Mouse (Mus musculus): ENCODE results near the gene Rec8. TPM values are rescaled to one million over a fixed set of nuclear protein-coding genes. Genes with fewer than 3 reads are reported as not detected.

The Rec8 gene
- total and polyA plus RNA-seq, 2 experiments from 2014 or later, result 12.2 to 12.8 TPM

DNA sequence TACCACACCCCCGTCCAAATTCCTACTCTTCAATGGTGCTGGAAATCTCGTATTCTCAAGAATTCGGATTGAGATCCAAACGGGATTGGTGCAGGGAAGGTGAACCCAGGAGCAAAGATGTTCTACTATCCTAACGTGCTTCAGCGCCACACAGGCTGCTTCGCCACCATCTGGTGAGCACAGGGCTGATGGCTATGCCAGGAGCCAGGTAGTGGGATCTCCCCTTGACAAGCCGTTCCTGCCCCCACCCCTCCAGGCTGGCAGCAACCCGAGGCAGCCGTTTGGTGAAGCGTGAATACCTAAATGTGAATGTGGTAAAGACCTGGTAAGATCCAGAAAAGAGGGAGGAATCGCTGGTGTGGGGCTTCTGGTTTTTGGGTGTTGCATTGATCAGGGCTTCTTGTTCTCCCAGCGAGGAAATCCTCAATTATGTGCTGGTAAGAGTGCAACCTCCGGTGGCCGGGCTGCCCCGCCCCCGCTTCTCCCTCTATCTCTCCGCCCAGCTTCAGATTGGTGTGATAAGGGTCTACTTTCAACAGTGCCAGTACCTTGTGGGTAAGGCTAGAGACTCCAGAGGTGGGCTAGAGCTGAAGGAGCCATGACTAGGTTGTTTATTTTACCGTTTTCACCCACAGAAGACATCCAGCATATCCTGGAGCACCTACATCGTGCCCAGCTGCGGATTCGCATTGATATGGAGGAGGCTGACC, 804 bp downstream of the Rec8 start:
- DNase-seq (ENCODE audit: low spot score) (peak; percentile 24), ATAC-seq (peak; percentile 47; the same call in 1 of the 2 replicates)
- H3K4me3 ChIP-seq (ENCODE audit: low read length), result peak overlapping the region; percentile 21
- H3K36me3 ChIP-seq (ENCODE audit: insufficient read depth, low read length), result no peaks in the 10 kb centered on the region
- H3K9me3 ChIP-seq (ENCODE audit: low read length), result no peaks in the 10 kb centered on the region
- H3K4me1 ChIP-seq (ENCODE audit: insufficient read depth, low read length), result no peaks in the 10 kb centered on the region
- peak overlapping the region; percentile 48; the same call in 1 of the 2 replicates for H3K27ac ChIP-seq
- H3K9ac ChIP-seq (replicated peaks; ENCODE audit: low read length), result peak overlapping the region; percentile 30; the same call in 1 of the 2 replicates
- WGBS, result 52% methylated on average over 22 of the region's 22 CpGs
- TF ChIP-seq CTCF (IDR thresholded peaks at IDR 0.05; ENCODE audit: low read depth), result no peak
- no peaks in the 10 kb centered on the region for H3K27me3 ChIP-seq (ENCODE audit: insufficient read depth, low read length)
- peak overlapping the region; percentile 35; the same call in 1 of the 2 replicates for H3K4me2 ChIP-seq (ENCODE audit: low read depth, low read length)

DNA sequence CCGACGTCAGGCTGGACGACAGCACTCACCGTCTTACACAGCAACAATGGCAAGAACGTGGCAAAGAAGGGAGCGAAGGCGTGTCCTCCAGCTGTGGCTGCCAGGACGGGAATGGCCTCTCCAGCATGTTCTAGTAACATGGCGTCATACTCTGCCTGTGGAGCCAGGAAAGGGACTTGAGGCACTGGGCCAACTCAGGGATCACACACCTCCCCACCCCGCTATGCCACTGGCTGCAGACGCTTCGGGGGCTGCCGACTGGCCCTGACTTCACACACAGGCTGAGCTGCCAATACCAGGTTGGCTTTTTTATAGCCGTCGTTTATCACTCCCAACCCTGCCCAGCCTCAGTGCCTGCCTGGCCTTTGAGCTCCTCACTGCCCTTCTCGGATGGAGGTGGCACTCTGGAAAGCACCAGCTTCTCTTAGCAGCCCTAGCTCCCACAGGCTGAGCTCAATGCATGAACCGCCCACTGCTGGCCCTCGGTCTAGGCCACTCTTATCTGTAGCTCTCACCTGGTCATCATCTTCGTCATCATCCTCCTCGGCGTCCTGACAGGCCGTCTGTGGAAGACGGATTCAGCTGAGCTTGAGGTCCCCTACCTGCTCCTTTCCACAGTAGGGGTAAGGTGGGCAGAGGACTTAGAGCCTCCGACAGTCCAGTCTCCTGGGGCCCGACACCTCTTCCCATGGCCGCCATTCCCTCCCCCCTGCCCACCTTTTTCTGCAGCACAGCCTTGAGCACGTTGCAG, 10.4 kb downstream of the Rec8 start:
- H3K4me2 ChIP-seq (ENCODE audit: low read depth, low read length), result no peak overlapping the region
- ATAC-seq (no peak), DNase-seq (ENCODE audit: low spot score) (no peak)
- H3K4me1 ChIP-seq (ENCODE audit: insufficient read depth, low read length), result no peaks in the 10 kb centered on the region
- no peaks in the 10 kb centered on the region for H3K9me3 ChIP-seq (ENCODE audit: low read length)
- no peak for TF ChIP-seq CTCF (IDR thresholded peaks at IDR 0.05; ENCODE audit: low read depth)
- no peak overlapping the region for H3K27ac ChIP-seq
- H3K36me3 ChIP-seq (ENCODE audit: insufficient read depth, low read length), result peaks cover 84% of the 10 kb centered on the region
- no peaks in the 10 kb centered on the region for H3K27me3 ChIP-seq (ENCODE audit: insufficient read depth, low read length)
- no peak overlapping the region for H3K9ac ChIP-seq (replicated peaks; ENCODE audit: low read length)
- H3K4me3 ChIP-seq (ENCODE audit: low read length), result no peak overlapping the region
- 88% methylated on average over 27 of the region's 27 CpGs for WGBS

DNA sequence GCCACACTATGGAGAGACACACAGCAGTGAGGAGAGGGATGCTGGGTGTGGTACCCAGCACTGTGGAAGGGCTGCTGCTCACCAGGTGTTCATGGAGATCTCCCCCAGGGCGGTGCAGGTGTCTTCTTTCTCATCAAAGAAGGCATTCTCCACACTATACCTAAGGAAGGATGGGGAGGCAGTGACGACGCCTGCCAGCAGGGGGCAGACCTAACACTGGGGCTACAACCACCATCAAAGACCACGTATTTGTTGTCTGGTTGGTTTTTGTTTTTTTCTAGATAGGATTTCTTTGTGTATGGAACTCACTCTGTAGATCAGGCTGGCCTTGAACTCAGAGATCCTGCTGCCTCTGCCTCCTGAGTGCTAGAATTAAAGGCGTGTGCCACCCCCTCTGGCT, 11.5 kb downstream of the Rec8 start:
- Histone ChIP-seq H3K4me3 (ENCODE audit: low read length) (no peak overlapping the region), H3K36me3 (ENCODE audit: insufficient read depth, low read length) (peaks cover 85% of the 10 kb centered on the region), H3K4me1 (ENCODE audit: insufficient read depth, low read length) (no peaks in the 10 kb centered on the region), H3K27ac (no peak overlapping the region), H3K4me2 (ENCODE audit: low read depth, low read length) (no peak overlapping the region), H3K9me3 (ENCODE audit: low read length) (no peaks in the 10 kb centered on the region), H3K27me3 (ENCODE audit: insufficient read depth, low read length) (no peaks in the 10 kb centered on the region), H3K9ac (replicated peaks; ENCODE audit: low read length) (no peak overlapping the region)
- no peak for ATAC-seq
- TF ChIP-seq CTCF (IDR thresholded peaks at IDR 0.05; ENCODE audit: low read depth), result peak; percentile 68
- WGBS, result 56% methylated on average over 5 of the region's 5 CpGs
- peak; percentile 9 for DNase-seq (ENCODE audit: low spot score)

DNA sequence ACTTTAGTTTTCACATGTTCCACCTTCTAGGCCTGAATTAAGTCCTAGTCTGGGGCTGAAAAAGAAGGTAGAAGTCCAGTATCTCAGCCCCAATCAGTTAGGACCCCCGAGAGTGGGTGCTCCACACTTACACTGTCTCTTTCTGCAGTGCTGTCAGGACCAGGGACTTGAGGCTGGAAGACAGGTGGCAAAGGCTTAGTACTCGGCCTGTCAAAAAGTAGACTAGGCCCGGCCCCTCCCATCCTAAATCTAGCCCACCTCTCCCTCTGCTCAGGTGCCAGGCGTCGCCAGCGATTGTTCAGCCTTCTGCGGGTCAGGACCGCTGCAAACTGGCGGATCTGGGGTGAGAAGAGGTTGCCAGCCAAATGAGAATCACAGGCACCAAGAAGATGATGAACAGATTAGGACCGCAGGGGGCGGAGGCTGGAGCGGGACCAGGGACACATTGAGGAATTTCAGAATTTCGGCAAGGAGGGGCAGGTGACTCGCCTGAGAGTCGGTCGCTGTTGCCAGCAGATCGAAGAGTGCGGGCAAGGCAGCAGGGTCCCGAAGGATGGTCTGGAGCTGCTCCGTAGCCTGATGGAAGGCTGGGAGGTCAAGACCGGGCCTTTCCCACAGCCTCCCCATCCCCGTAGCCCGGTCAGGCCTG, 17.2 kb downstream of the Rec8 start:
- WGBS, result 2% methylated on average over 23 of the region's 23 CpGs
- TF ChIP-seq CTCF (IDR thresholded peaks at IDR 0.05; ENCODE audit: low read depth), result no peak
- Histone ChIP-seq H3K27ac (peak overlapping the region; percentile 69), H3K27me3 (ENCODE audit: insufficient read depth, low read length) (no peaks in the 10 kb centered on the region), H3K4me3 (ENCODE audit: low read length) (peak overlapping the region; percentile 54), H3K4me1 (ENCODE audit: insufficient read depth, low read length) (no peaks in the 10 kb centered on the region; the same call in 1 of the 2 replicates), H3K36me3 (ENCODE audit: insufficient read depth, low read length) (peaks cover 57% of the 10 kb centered on the region), H3K4me2 (ENCODE audit: low read depth, low read length) (peak overlapping the region; percentile 90), H3K9ac (replicated peaks; ENCODE audit: low read length) (peak overlapping the region; percentile 62), H3K9me3 (ENCODE audit: low read length) (no peaks in the 10 kb centered on the region)
- DNase-seq (ENCODE audit: low spot score) (no peak), ATAC-seq (no peak)

DNA sequence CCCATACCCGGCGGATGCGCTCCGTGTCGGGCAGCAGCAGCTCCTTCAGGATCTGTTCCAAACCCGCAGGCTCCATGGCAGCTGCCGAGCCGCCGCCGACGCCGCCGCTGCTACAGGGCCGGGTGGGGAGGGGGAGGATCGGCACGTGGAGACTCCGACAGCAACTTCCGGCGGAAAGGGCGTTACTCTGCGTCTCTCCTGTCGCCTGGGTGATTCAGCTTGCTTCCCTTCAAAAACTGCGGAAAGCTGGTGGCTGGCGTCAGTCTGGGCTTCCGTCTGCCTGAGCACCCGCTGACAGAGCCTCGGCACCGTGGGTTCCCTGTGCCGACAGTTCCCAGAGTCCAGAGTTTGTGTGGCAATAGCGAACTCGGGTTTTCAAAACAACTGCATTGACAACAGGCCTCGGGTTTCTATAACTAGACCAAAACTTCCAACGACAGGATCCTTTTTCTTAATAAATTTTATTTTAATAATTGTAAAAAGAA, 17.7 kb downstream of the Rec8 start, which contains the start of gene Ipo4:
Ipo4 (minus strand) TSS at position 435 of the 485 bp plus-strand sequence.
- H3K4me3 ChIP-seq (ENCODE audit: low read length), result peak within 1 kb of the TSS; percentile 54
- peak within 1 kb of the TSS; percentile 90 for H3K4me2 ChIP-seq (ENCODE audit: low read depth, low read length)
- DNase-seq (ENCODE audit: low spot score) (peak; percentile 95), ATAC-seq (peak; percentile 92)
- peaks cover 57% of the 10 kb centered on the region for H3K36me3 ChIP-seq (ENCODE audit: insufficient read depth, low read length)
- no peaks in the 10 kb centered on the region for H3K9me3 ChIP-seq (ENCODE audit: low read length)
- H3K4me1 ChIP-seq (ENCODE audit: insufficient read depth, low read length), result no peaks in the 10 kb centered on the region; the same call in 1 of the 2 replicates
- H3K27ac ChIP-seq, result peak within 1 kb of the TSS; percentile 69
- TF ChIP-seq CTCF (IDR thresholded peaks at IDR 0.05; ENCODE audit: low read depth), result no peak
- no peaks in the 10 kb centered on the region for H3K27me3 ChIP-seq (ENCODE audit: insufficient read depth, low read length)
- H3K9ac ChIP-seq (replicated peaks; ENCODE audit: low read length), result peak within 1 kb of the TSS; percentile 62
- 1% methylated on average over 33 of the region's 33 CpGs for WGBS

DNA sequence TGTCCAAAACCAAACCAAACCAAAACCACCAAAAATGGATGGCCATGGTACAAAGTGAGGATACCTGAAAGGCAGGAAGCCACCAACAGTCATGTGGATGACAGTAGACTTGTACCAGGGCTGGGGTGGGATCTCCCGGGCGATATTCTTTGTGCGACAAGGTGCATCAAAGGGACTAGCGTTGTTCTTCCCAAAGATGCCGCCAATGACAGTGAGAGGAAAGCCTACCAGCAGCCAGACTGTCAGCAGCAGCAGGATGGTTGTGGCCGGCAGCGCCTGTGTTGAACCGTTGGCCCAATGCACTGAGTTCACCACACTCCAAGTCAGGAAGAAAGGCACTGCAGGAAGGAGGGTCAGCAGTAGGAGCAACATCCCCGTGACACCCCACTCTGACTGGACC, 20.0 kb downstream of the Rec8 start, which contains the start of gene Gm49378:
Gm49378 (minus strand) TSS at position 101 of the 400 bp plus-strand sequence.
- Histone ChIP-seq H3K4me2 (ENCODE audit: low read depth, low read length) (no peak within 1 kb of the TSS), H3K9ac (replicated peaks; ENCODE audit: low read length) (no peak within 1 kb of the TSS), H3K4me1 (ENCODE audit: insufficient read depth, low read length) (peaks cover 5% of the 10 kb centered on the region), H3K27me3 (ENCODE audit: insufficient read depth, low read length) (no peaks in the 10 kb centered on the region), H3K27ac (no peak within 1 kb of the TSS), H3K9me3 (ENCODE audit: low read length) (no peaks in the 10 kb centered on the region), H3K36me3 (ENCODE audit: insufficient read depth, low read length) (peaks cover 35% of the 10 kb centered on the region; the same call in 1 of the 2 replicates), H3K4me3 (ENCODE audit: low read length) (no peak within 1 kb of the TSS)
- WGBS, result 92% methylated on average over 9 of the region's 9 CpGs
- no peak for ATAC-seq
- DNase-seq (ENCODE audit: low spot score), result no peak
- no peak for TF ChIP-seq CTCF (IDR thresholded peaks at IDR 0.05; ENCODE audit: low read depth)
